Mouse (Mus musculus): ENCODE measurements around the gene Armc2. TPM values are rescaled to one million over a fixed set of nuclear protein-coding genes. Genes with fewer than 3 reads are reported as not detected.

The Armc2 gene
- total and polyA plus RNA-seq, 3 experiments = 0.08 to 0.13 TPM; not detected in 1

- H3K9me3 ChIP-seq (replicated peaks; ENCODE audit: insufficient read depth, low read length) = no peaks in the 10 kb centered on the region
- no peaks in the 10 kb centered on the region for H3K79me2 ChIP-seq (ENCODE audit: control insufficient read depth, insufficient read depth, low read length, poor library complexity)
- H3K36me3 ChIP-seq (ENCODE audit: control insufficient read depth in 1 of 2, insufficient read depth in 2 of 2, low read length in 2 of 2) = no peaks in the 10 kb centered on the region
- H3K27me3 ChIP-seq (ENCODE audit: control insufficient read depth in 1 of 2, insufficient read depth in 2 of 2, low read length in 2 of 2) = peaks cover 20 to 21% of the 10 kb centered on the region in 2 experiments
- H3K4me3 ChIP-seq (ENCODE audit: control insufficient read depth in 1 of 2, insufficient read depth in 1 of 2, low read depth in 2 of 2, low read length in 2 of 2) = no peak overlapping the region
- H3K9ac ChIP-seq (ENCODE audit: control insufficient read depth, low read depth, low read length, poor library complexity, severe bottlenecking) = no peak overlapping the region
- H3K27ac ChIP-seq (ENCODE audit: control insufficient read depth, low read depth, low read length) = no peak overlapping the region
- TF ChIP-seq ZMIZ1 (IDR thresholded peaks at IDR 0.05; ENCODE audit: low read depth, low read length) (no peak), RAD21 (IDR thresholded peaks at IDR 0.05; ENCODE audit: low read depth, low read length) (no peak), ZC3H11A (IDR thresholded peaks at IDR 0.05; ENCODE audit: low read depth, low read length) (no peak), ELF1 (IDR thresholded peaks at IDR 0.05; ENCODE audit: low read depth, low read length) (no peak), ZKSCAN1 (IDR thresholded peaks at IDR 0.05; ENCODE audit: low read depth, low read length) (no peak), NELFE (IDR thresholded peaks at IDR 0.05; ENCODE audit: low read depth, low read length) (no peak), POLR2A (IDR thresholded peaks at IDR 0.05; ENCODE audit: control insufficient read depth in 1 of 2, insufficient read depth in 1 of 2, low read depth in 1 of 2, low read length in 2 of 2, poor library complexity in 1 of 2) (no peak), BHLHE40 (IDR thresholded peaks at IDR 0.05; ENCODE audit: borderline replicate concordance, low read depth, low read length) (no peak)
- no peak for DNase-seq (ENCODE audit: low read depth, low spot score)
- H3K4me1 ChIP-seq (ENCODE audit: control insufficient read depth in 1 of 2, insufficient read depth in 2 of 2, low read length in 2 of 2) = no peaks in the 10 kb centered on the region
Measured at GRCm38 (mm10) chr10:41991364-41992058, 26.7 kb downstream of the Armc2 start.

GRCm38 (mm10) chr10:41990896-41991295 lies 27.3 kb downstream of the Armc2 start:
- Histone ChIP-seq H3K79me2 (ENCODE audit: control insufficient read depth, insufficient read depth, low read length, poor library complexity) (no peaks in the 10 kb centered on the region), H3K27ac (ENCODE audit: control insufficient read depth, low read depth, low read length) (no peak overlapping the region), H3K4me1 (ENCODE audit: control insufficient read depth in 1 of 2, insufficient read depth in 2 of 2, low read length in 2 of 2) (no peaks in the 10 kb centered on the region), H3K4me3 (ENCODE audit: control insufficient read depth in 1 of 2, insufficient read depth in 1 of 2, low read depth in 2 of 2, low read length in 2 of 2) (no peak overlapping the region), H3K9ac (ENCODE audit: control insufficient read depth, low read depth, low read length, poor library complexity, severe bottlenecking) (no peak overlapping the region), H3K27me3 (ENCODE audit: control insufficient read depth in 1 of 2, insufficient read depth in 2 of 2, low read length in 2 of 2) (peaks cover 20 to 22% of the 10 kb centered on the region in 2 experiments), H3K9me3 (replicated peaks; ENCODE audit: insufficient read depth, low read length) (no peaks in the 10 kb centered on the region), H3K36me3 (ENCODE audit: control insufficient read depth in 1 of 2, insufficient read depth in 2 of 2, low read length in 2 of 2) (no peaks in the 10 kb centered on the region)
- no peak for DNase-seq (ENCODE audit: low read depth, low spot score)
- TF ChIP-seq RAD21 (IDR thresholded peaks at IDR 0.05; ENCODE audit: low read depth, low read length) = no peak
- no peak for TF ChIP-seq KAT2A (conservative IDR thresholded peaks at IDR 0.05; ENCODE audit: low read depth, low read length)
- TF ChIP-seq MAZ (IDR thresholded peaks at IDR 0.05; ENCODE audit: low read depth, low read length) = no peak
- TF ChIP-seq ZC3H11A (IDR thresholded peaks at IDR 0.05; ENCODE audit: low read depth, low read length) = no peak
- TF ChIP-seq ETS1 (IDR thresholded peaks at IDR 0.05; ENCODE audit: low read depth, low read length) = no peak
- TF ChIP-seq GABPA (IDR thresholded peaks at IDR 0.05; ENCODE audit: low read depth, low read length) = no peak
- TF ChIP-seq CHD1 (IDR thresholded peaks at IDR 0.05; ENCODE audit: low read depth, low read length) = no peak
- no peak for TF ChIP-seq MAFK (IDR thresholded peaks at IDR 0.05; ENCODE audit: borderline replicate concordance, low read depth, low read length)
- no peak for TF ChIP-seq POLR2A (IDR thresholded peaks at IDR 0.05; ENCODE audit: control insufficient read depth in 1 of 2, insufficient read depth in 1 of 2, low read depth in 1 of 2, low read length in 2 of 2, poor library complexity in 1 of 2)
- TF ChIP-seq GATA1 (IDR thresholded peaks at IDR 0.05; ENCODE audit: low read depth, low read length) = no peak
- TF ChIP-seq ELF1 (IDR thresholded peaks at IDR 0.05; ENCODE audit: low read depth, low read length) = no peak
- no peak for TF ChIP-seq USF1 (IDR thresholded peaks at IDR 0.05; ENCODE audit: low read depth, low read length)

All from MEL (cell line).